Mouse (Mus musculus) forebrain, embryonic 10.5 days (tissue): ENCODE measurements at regions not wholly inside any gene's neighbourhood (a gene's known extent, or its start where the extent isn't known, plus 50 kb on each side); places are given as distances from the start of the nearest gene placed in this dataset.

ENCODE experiments used
- DNase-seq: peaks from one replicate; pipeline ENCODE4 v3.0.0-alpha.2; 2017; ENCODE audit warnings: low spot score; ENCODE audit errors: extremely low spot score
- H3K27ac ChIP-seq: fragments of 300-500 bp; sonication (generic); 2 replicates; pipeline ENCODE4 v1.5.1; 2016; ENCODE audit warnings: mild to moderate bottlenecking
- H3K27me3 ChIP-seq: fragments of 300-500 bp; sonication (generic); 2 replicates; pipeline ENCODE4 v1.6.1; 2016; ENCODE audit warnings: mild to moderate bottlenecking; ENCODE audit not compliant: poor library complexity, severe bottlenecking
- H3K36me3 ChIP-seq: fragments of 300-500 bp; sonication (generic); replicated peaks from 2 replicates; pipeline ENCODE4 v1.6.1; 2016; ENCODE audit warnings: mild to moderate bottlenecking, moderate library complexity
- H3K4me1 ChIP-seq: fragments of 300-500 bp; sonication (generic); 2 replicates; pipeline ENCODE4 v1.6.1; 2016
- H3K4me3 ChIP-seq: fragments of 300-500 bp; sonication (generic); 2 replicates; pipeline ENCODE4 v1.5.1; 2016; ENCODE audit warnings: mild to moderate bottlenecking, moderate library complexity
- H3K9me3 ChIP-seq: fragments of 300-500 bp; sonication (generic); 2 replicates; pipeline ENCODE4 v1.6.1; 2016; ENCODE audit warnings: mild to moderate bottlenecking, moderate library complexity
- WGBS: fragments of 180-500 bp; shearing (Covaris S2); methylation state at CpG from one replicate; pipeline ENCODE4 v1.1.7; 2016; 5-methylcytosine and 5-hydroxymethylcytosine counted together

- Histone ChIP-seq H3K27me3 (peaks cover 13% of the 10 kb centered on the region), H3K4me3 (no peak overlapping the region), H3K36me3 (no peaks in the 10 kb centered on the region), H3K27ac (no peak overlapping the region), H3K4me1 (peaks cover 34% of the 10 kb centered on the region), H3K9me3 (no peaks in the 10 kb centered on the region)
- WGBS = 62% methylated on average over 9 of the region's 9 CpGs
- no peak for DNase-seq
Measured at GRCm38 (mm10) chr8:25463532-25463931, 639.4 kb upstream of the Adam5 start.

- WGBS = 12% methylated on average over 4 of the region's 4 CpGs
- Histone ChIP-seq H3K36me3 (no peaks in the 10 kb centered on the region), H3K9me3 (no peaks in the 10 kb centered on the region), H3K27me3 (peaks cover 13% of the 10 kb centered on the region), H3K4me3 (no peak overlapping the region), H3K27ac (peak overlapping the region; percentile 41; the same call in 1 of the 2 replicates), H3K4me1 (peaks cover 34% of the 10 kb centered on the region)
- no peak for DNase-seq
Measured at GRCm38 (mm10) chr8:25462492-25462891, 638.3 kb upstream of the Adam5 start.

- H3K4me3 ChIP-seq = no peak overlapping the region
- WGBS = 68% methylated on average over 6 of the region's 6 CpGs
- H3K9me3 ChIP-seq = 0 out of 2 replicates have a peak, but pooled peaks cover 4% of the 10 kb centered on the region
- H3K4me1 ChIP-seq = no peaks in the 10 kb centered on the region
- H3K27ac ChIP-seq = no peak overlapping the region
- DNase-seq = no peak
- H3K36me3 ChIP-seq = no peaks in the 10 kb centered on the region
- H3K27me3 ChIP-seq = no peaks in the 10 kb centered on the region
Measured at GRCm38 (mm10) chr8:25455644-25456043, 631.5 kb upstream of the Adam5 start.

GRCm38 (mm10) chr8:25454972-25455371 is 630.8 kb upstream of the Adam5 start:
- no peak for DNase-seq
- H3K4me3 ChIP-seq = no peak overlapping the region
- H3K9me3 ChIP-seq = 0 out of 2 replicates have a peak, but pooled peaks cover 4% of the 10 kb centered on the region
- H3K4me1 ChIP-seq = no peaks in the 10 kb centered on the region
- no peak overlapping the region for H3K27ac ChIP-seq
- 81% methylated on average over 1 of the region's 1 CpGs for WGBS
- no peaks in the 10 kb centered on the region for H3K27me3 ChIP-seq
- no peaks in the 10 kb centered on the region for H3K36me3 ChIP-seq

- 94% methylated on average over 9 of the region's 9 CpGs for WGBS
- no peak for DNase-seq
- H3K4me1 ChIP-seq = no peaks in the 10 kb centered on the region
Measured at GRCm38 (mm10) chr8:25453826-25454225, 629.7 kb upstream of the Adam5 start.

GRCm38 (mm10) chr8:25450544-25450943 is 626.4 kb upstream of the Adam5 start:
- no peak for DNase-seq
- H3K9me3 ChIP-seq = 0 out of 2 replicates have a peak, but pooled peaks cover 4% of the 10 kb centered on the region
- H3K27ac ChIP-seq = no peak overlapping the region
- H3K4me3 ChIP-seq = no peak overlapping the region
- H3K36me3 ChIP-seq = no peaks in the 10 kb centered on the region
- H3K4me1 ChIP-seq = no peaks in the 10 kb centered on the region
- H3K27me3 ChIP-seq = no peaks in the 10 kb centered on the region

More at GRCm38 (mm10) chr8:25453826-25454225, 629.7 kb upstream of the Adam5 start:
- Histone ChIP-seq H3K36me3 (no peaks in the 10 kb centered on the region), H3K9me3 (0 out of 2 replicates have a peak, but pooled peaks cover 4% of the 10 kb centered on the region), H3K4me3 (no peak overlapping the region), H3K27ac (no peak overlapping the region), H3K27me3 (no peaks in the 10 kb centered on the region)

GRCm38 (mm10) chr8:25449590-25449989 is 625.4 kb upstream of the Adam5 start:
- DNase-seq = no peak
- Histone ChIP-seq H3K36me3 (no peaks in the 10 kb centered on the region), H3K27me3 (no peaks in the 10 kb centered on the region), H3K27ac (no peak overlapping the region), H3K4me3 (no peak overlapping the region), H3K9me3 (0 out of 2 replicates have a peak, but pooled peaks cover 4% of the 10 kb centered on the region), H3K4me1 (no peaks in the 10 kb centered on the region)
- 93% methylated on average over 4 of the region's 4 CpGs for WGBS

- Histone ChIP-seq H3K36me3 (no peaks in the 10 kb centered on the region), H3K27ac (no peak overlapping the region), H3K4me1 (no peaks in the 10 kb centered on the region), H3K4me3 (no peak overlapping the region), H3K9me3 (0 out of 2 replicates have a peak, but pooled peaks cover 1% of the 10 kb centered on the region), H3K27me3 (no peaks in the 10 kb centered on the region)
- DNase-seq = no peak
- 87% methylated on average over 4 of the region's 4 CpGs for WGBS
Measured at GRCm38 (mm10) chr8:25447900-25448299, 623.7 kb upstream of the Adam5 start.

GRCm38 (mm10) chr8:25445968-25446367 is 621.8 kb upstream of the Adam5 start:
- Histone ChIP-seq H3K36me3 (no peaks in the 10 kb centered on the region), H3K9me3 (no peaks in the 10 kb centered on the region), H3K27me3 (peaks cover 10% of the 10 kb centered on the region; the same call in 1 of the 2 replicates), H3K4me3 (no peak overlapping the region), H3K4me1 (peaks cover 7% of the 10 kb centered on the region; the same call in 1 of the 2 replicates), H3K27ac (no peak overlapping the region)
- DNase-seq = no peak
- 88% methylated on average over 1 of the region's 1 CpGs for WGBS

- H3K27me3 ChIP-seq = peaks cover 18% of the 10 kb centered on the region
- no peak overlapping the region for H3K27ac ChIP-seq
- H3K4me1 ChIP-seq = peaks cover 16% of the 10 kb centered on the region
- H3K9me3 ChIP-seq = no peaks in the 10 kb centered on the region
- no peak for DNase-seq
- H3K36me3 ChIP-seq = no peaks in the 10 kb centered on the region
- WGBS = 84% methylated on average over 5 of the region's 5 CpGs
- H3K4me3 ChIP-seq = no peak overlapping the region
Measured at GRCm38 (mm10) chr8:25445054-25445453, 620.9 kb upstream of the Adam5 start.

GRCm38 (mm10) chr8:25443552-25443951 is 619.4 kb upstream of the Adam5 start:
- Histone ChIP-seq H3K27ac (no peak overlapping the region), H3K9me3 (no peaks in the 10 kb centered on the region), H3K4me1 (peaks cover 20% of the 10 kb centered on the region), H3K27me3 (peaks cover 27% of the 10 kb centered on the region), H3K4me3 (no peak overlapping the region), H3K36me3 (no peaks in the 10 kb centered on the region)
- no peak for DNase-seq
- 84% methylated on average over 5 of the region's 5 CpGs for WGBS

GRCm38 (mm10) chr8:25441057-25441441 is 616.9 kb upstream of the Adam5 start:
- 39% methylated on average over 6 of the region's 6 CpGs for WGBS
- no peak for DNase-seq
- H3K27ac ChIP-seq = peak overlapping the region; percentile 56; the same call in 1 of the 2 replicates
- no peaks in the 10 kb centered on the region for H3K9me3 ChIP-seq
- peaks cover 27% of the 10 kb centered on the region for H3K27me3 ChIP-seq
- no peaks in the 10 kb centered on the region for H3K36me3 ChIP-seq
- H3K4me3 ChIP-seq = peak overlapping the region; percentile 18
- peaks cover 27% of the 10 kb centered on the region for H3K4me1 ChIP-seq

- peaks cover 27% of the 10 kb centered on the region for H3K4me1 ChIP-seq
- no peaks in the 10 kb centered on the region for H3K9me3 ChIP-seq
- H3K4me3 ChIP-seq = peak overlapping the region; percentile 18
- H3K27ac ChIP-seq = peak overlapping the region; percentile 56
- DNase-seq = no peak
- peaks cover 27% of the 10 kb centered on the region for H3K27me3 ChIP-seq
- 31% methylated on average over 12 of the region's 13 CpGs for WGBS
- H3K36me3 ChIP-seq = no peaks in the 10 kb centered on the region
Measured at GRCm38 (mm10) chr8:25440391-25441056, 616.4 kb upstream of the Adam5 start.
